Mouse (Mus musculus): Measurements from ENCODE around the gene Mfn1.
A peak's percentile ranks its signal among the peaks of the same experiment; 100 is the strongest.

The Mfn1 gene

GRCm38 (mm10) chr3:32508666-32509324 is 20.5 kb upstream of the Mfn1 start:
- Histone ChIP-seq H3K4me3 (replicated peaks; ENCODE audit: low read length) (peak overlapping the region; percentile 37; the same call in 1 of the 2 replicates), H3K36me3 (ENCODE audit: insufficient read depth, low read length) (peaks cover 13% of the 10 kb centered on the region), H3K9me3 (ENCODE audit: low read length) (no peaks in the 10 kb centered on the region), H3K27me3 (ENCODE audit: insufficient read depth, low read length) (no peaks in the 10 kb centered on the region), H3K4me1 (replicated peaks; ENCODE audit: low read depth, low read length) (peaks cover 24% of the 10 kb centered on the region)
- TF ChIP-seq CTCF (conservative IDR thresholded peaks at IDR 0.05; ENCODE audit: low read length) (peak; percentile 71), NANOG (IDR thresholded peaks at IDR 0.05; ENCODE audit: borderline replicate concordance, low read length) (no peak)

DNA sequence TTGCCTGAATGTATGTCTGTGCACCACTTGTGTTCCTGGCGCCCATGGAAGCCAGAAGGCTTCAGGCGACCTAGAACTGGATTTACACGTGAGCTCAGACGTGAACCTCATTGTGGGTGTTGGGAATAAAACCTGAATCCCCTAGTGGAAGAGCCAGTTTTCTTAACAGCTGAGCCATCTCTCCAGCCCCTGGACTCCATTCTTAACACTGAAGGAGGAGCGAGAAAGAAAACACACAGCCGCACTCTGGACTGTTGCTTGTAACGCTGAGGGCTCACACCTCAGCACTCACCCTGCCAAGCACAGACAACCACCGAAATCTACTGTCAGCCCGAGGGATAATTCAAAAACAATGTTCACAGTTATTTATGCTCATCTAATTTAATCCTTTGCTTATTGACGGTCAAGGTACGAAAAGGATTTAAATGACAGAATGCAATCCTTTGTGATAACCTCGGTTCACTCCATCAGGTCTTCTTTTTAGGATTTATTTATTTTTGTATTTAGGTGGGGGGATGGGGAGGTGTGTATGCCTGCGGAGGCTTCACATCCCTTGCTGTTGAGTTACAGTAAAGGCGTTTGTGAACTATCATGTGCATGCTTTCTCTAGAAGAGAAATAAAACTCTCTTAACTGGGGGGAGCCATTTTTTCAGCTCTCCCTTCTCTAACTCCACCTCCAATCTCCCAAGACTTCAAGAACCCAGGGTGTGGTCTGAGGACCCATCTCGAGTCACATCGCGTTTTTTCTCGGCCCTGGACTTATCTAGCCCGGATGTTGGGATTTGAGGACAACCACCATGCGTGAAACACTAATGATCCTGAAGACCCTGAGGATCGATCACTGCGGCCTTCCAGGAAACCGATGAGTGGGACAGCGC is 19.5 kb upstream of the Mfn1 start, which contains the start of gene Zfp639:
TSS of gene Zfp639 (plus strand) at position 764 of the 879 bp plus-strand sequence.
- Histone ChIP-seq H3K9me3 (ENCODE audit: low read length) (no peaks in the 10 kb centered on the region), H3K36me3 (ENCODE audit: insufficient read depth, low read length) (peaks cover 18% of the 10 kb centered on the region), H3K4me3 (replicated peaks; ENCODE audit: low read length) (peak within 1 kb of the TSS; percentile 93), H3K4me1 (replicated peaks; ENCODE audit: low read depth, low read length) (peaks cover 24% of the 10 kb centered on the region), H3K27me3 (ENCODE audit: insufficient read depth, low read length) (no peaks in the 10 kb centered on the region)
- TF ChIP-seq CTCF (conservative IDR thresholded peaks at IDR 0.05; ENCODE audit: low read length), result no peak; the same call in 1 of the 2 replicates
- TF ChIP-seq NANOG (IDR thresholded peaks at IDR 0.05; ENCODE audit: borderline replicate concordance, low read length), result no peak
- no peak for TF ChIP-seq POU5F1 (IDR thresholded peaks at IDR 0.05; ENCODE audit: borderline replicate concordance, low read length)

GRCm38 (mm10) chr3:32510375-32511190 is 18.7 kb upstream of the Mfn1 start:
- Histone ChIP-seq H3K4me1 (replicated peaks; ENCODE audit: low read depth, low read length) (peaks cover 24% of the 10 kb centered on the region), H3K4me3 (replicated peaks; ENCODE audit: low read length) (peak overlapping the region; percentile 93), H3K27me3 (ENCODE audit: insufficient read depth, low read length) (no peaks in the 10 kb centered on the region), H3K36me3 (ENCODE audit: insufficient read depth, low read length) (peaks cover 26% of the 10 kb centered on the region), H3K9me3 (ENCODE audit: low read length) (no peaks in the 10 kb centered on the region)
- no peak for TF ChIP-seq NANOG (IDR thresholded peaks at IDR 0.05; ENCODE audit: borderline replicate concordance, low read length)
- peak; percentile 69; the same call in 1 of the 2 replicates for TF ChIP-seq CTCF (conservative IDR thresholded peaks at IDR 0.05; ENCODE audit: low read length)

DNA sequence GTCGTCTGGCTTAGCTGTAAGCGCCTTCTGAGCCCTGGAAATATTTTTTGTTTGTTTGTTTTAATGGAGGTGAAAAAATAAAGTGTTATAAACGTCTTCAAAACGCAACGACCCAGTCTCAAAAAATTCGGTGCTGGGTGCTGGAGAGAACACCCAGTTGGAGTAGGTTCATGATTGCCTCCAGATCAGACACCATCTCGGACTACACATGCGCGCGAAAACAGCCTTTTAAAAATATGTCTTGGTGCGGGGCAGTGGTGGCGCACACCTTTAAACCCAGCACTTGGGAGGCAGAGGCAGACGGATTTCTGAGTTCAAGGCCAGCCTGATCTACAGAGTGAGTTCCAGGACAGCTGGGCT is 18.1 kb upstream of the Mfn1 start:
- H3K36me3 ChIP-seq (ENCODE audit: insufficient read depth, low read length), result peaks cover 31% of the 10 kb centered on the region

DNA sequence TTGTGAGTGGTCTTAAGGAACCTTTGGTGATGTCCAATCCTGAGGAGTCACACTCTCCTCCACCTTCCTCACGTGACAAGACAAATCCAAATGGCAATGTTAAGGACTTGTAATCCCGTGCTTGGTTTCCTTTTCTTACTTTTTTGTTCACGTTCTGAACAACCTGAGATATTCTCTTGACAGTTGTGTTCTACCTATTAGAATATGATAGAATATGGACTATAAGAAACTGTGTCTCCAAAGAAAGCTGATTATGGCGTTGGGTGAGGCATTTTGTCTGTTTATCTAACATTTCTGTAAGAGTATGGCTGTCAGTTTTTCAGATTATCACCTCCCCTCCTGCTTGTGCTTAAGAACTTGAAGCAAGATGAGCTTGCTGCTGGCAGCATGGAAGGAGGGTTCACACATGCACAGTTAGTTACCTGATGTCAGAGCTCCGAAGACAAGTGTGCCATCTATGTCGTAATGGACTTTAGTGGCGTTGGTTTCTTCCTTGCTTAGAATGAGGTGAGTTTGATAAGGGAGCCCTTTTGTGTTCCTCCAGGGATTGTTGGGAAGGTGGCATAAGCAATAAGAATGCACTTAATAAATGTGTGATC is 16.5 kb upstream of the Mfn1 start:
- no peak overlapping the region for H3K4me3 ChIP-seq (replicated peaks; ENCODE audit: low read length)
- no peak for TF ChIP-seq NANOG (IDR thresholded peaks at IDR 0.05; ENCODE audit: borderline replicate concordance, low read length)
- TF ChIP-seq POU5F1 (IDR thresholded peaks at IDR 0.05; ENCODE audit: borderline replicate concordance, low read length), result no peak
- TF ChIP-seq CTCF (conservative IDR thresholded peaks at IDR 0.05; ENCODE audit: low read length), result no peak
- no peaks in the 10 kb centered on the region for H3K27me3 ChIP-seq (ENCODE audit: insufficient read depth, low read length)
- no peaks in the 10 kb centered on the region for H3K9me3 ChIP-seq (ENCODE audit: low read length)
- H3K4me1 ChIP-seq (replicated peaks; ENCODE audit: low read depth, low read length), result peaks cover 24% of the 10 kb centered on the region
- H3K36me3 ChIP-seq (ENCODE audit: insufficient read depth, low read length), result peaks cover 48% of the 10 kb centered on the region

More for the DNA sequence above, 18.1 kb upstream of the Mfn1 start:
- TF ChIP-seq POU5F1 (IDR thresholded peaks at IDR 0.05; ENCODE audit: borderline replicate concordance, low read length) (no peak), CTCF (conservative IDR thresholded peaks at IDR 0.05; ENCODE audit: low read length) (no peak), NANOG (IDR thresholded peaks at IDR 0.05; ENCODE audit: borderline replicate concordance, low read length) (no peak)
- Histone ChIP-seq H3K9me3 (ENCODE audit: low read length) (no peaks in the 10 kb centered on the region), H3K4me3 (replicated peaks; ENCODE audit: low read length) (peak overlapping the region; percentile 93), H3K27me3 (ENCODE audit: insufficient read depth, low read length) (no peaks in the 10 kb centered on the region), H3K4me1 (replicated peaks; ENCODE audit: low read depth, low read length) (peaks cover 24% of the 10 kb centered on the region)

GRCm38 (mm10) chr3:32513528-32513927 is 15.7 kb upstream of the Mfn1 start:
- no peaks in the 10 kb centered on the region for H3K9me3 ChIP-seq (ENCODE audit: low read length)
- H3K27me3 ChIP-seq (ENCODE audit: insufficient read depth, low read length), result no peaks in the 10 kb centered on the region
- TF ChIP-seq NANOG (IDR thresholded peaks at IDR 0.05; ENCODE audit: borderline replicate concordance, low read length) (no peak), CTCF (conservative IDR thresholded peaks at IDR 0.05; ENCODE audit: low read length) (no peak), POU5F1 (IDR thresholded peaks at IDR 0.05; ENCODE audit: borderline replicate concordance, low read length) (no peak)
- no peak overlapping the region for H3K4me3 ChIP-seq (replicated peaks; ENCODE audit: low read length)
- H3K36me3 ChIP-seq (ENCODE audit: insufficient read depth, low read length), result peaks cover 55% of the 10 kb centered on the region
- H3K4me1 ChIP-seq (replicated peaks; ENCODE audit: low read depth, low read length), result peaks cover 24% of the 10 kb centered on the region

- Histone ChIP-seq H3K9me3 (ENCODE audit: low read length) (peaks cover 36% of the 10 kb centered on the region), H3K4me1 (replicated peaks; ENCODE audit: low read depth, low read length) (peaks cover 25% of the 10 kb centered on the region), H3K4me3 (replicated peaks; ENCODE audit: low read length) (no peak overlapping the region), H3K27me3 (ENCODE audit: insufficient read depth, low read length) (no peaks in the 10 kb centered on the region), H3K36me3 (ENCODE audit: insufficient read depth, low read length) (peaks cover 7% of the 10 kb centered on the region)
- TF ChIP-seq POU5F1 (IDR thresholded peaks at IDR 0.05; ENCODE audit: borderline replicate concordance, low read length) (no peak), NANOG (IDR thresholded peaks at IDR 0.05; ENCODE audit: borderline replicate concordance, low read length) (no peak), CTCF (conservative IDR thresholded peaks at IDR 0.05; ENCODE audit: low read length) (no peak)
These were observed 2.1 kb upstream of the Mfn1 start for GRCm38 (mm10) chr3:32527181-32527580.

All from E14TG2a.4 (cell line).